Mouse (Mus musculus): Measurements from ENCODE around the gene Trim14. TPM values are rescaled to one million over a fixed set of nuclear protein-coding genes. Genes with fewer than 3 reads are reported as not detected.

The Trim14 gene
- polyA plus RNA-seq, 1 experiment from 2014 or later, result 1.1 TPM

Other genes with a start within 250 kb of the Trim14 start
- gene Foxe1, start 192.5 kb downstream of the Trim14 start, polyA plus RNA-seq (2015; fragmentation: Nextera tagmentation; extraction: Ambion mirVana), result not detected in 2 replicates
- gene Trmo, start 146.7 kb downstream of the Trim14 start, polyA plus RNA-seq (2015; fragmentation: Nextera tagmentation; extraction: Ambion mirVana), result 9.2 and 9.4 TPM in 2 replicates
- 0.14 and 0.59 TPM in 2 replicates for gene Hemgn, start 122.6 kb downstream of the Trim14 start, polyA plus RNA-seq (2015; fragmentation: Nextera tagmentation; extraction: Ambion mirVana)
- gene Anp32b, start 85.2 kb downstream of the Trim14 start, polyA plus RNA-seq (2015; fragmentation: Nextera tagmentation; extraction: Ambion mirVana), result 72.3 and 74.4 TPM in 2 replicates
- gene Nans, start 46.9 kb downstream of the Trim14 start, polyA plus RNA-seq (2015; fragmentation: Nextera tagmentation; extraction: Ambion mirVana), result 69.8 and 76.2 TPM in 2 replicates
- 6.8 and 8.1 TPM in 2 replicates for gene Coro2a, start 66.1 kb upstream of the Trim14 start, polyA plus RNA-seq (2015; fragmentation: Nextera tagmentation; extraction: Ambion mirVana)
- gene Tbc1d2, start 114.1 kb upstream of the Trim14 start, polyA plus RNA-seq (2015; fragmentation: Nextera tagmentation; extraction: Ambion mirVana), result 0.61 and 0.88 TPM in 2 replicates

Measured in midbrain, embryonic 15.5 days (tissue).